Mouse (Mus musculus) embryonic facial prominence, embryonic 10.5 days (tissue): ENCODE data around the gene Arl15. TPM values are rescaled to one million over a fixed set of nuclear protein-coding genes. Genes with fewer than 3 reads are reported as not detected.

ENCODE experiments used
- DNase-seq: peaks from one replicate; pipeline ENCODE4 v3.0.0-alpha.2; 2017; ENCODE audit warnings: low spot score
- H3K27ac ChIP-seq: fragments of 300-500 bp; sonication (generic); replicated peaks from 2 replicates; pipeline ENCODE4 v1.5.1; 2016; ENCODE audit warnings: mild to moderate bottlenecking
- H3K27me3 ChIP-seq: fragments of 300-500 bp; sonication (generic); replicated peaks from 2 replicates; pipeline ENCODE4 v1.6.1; 2016; ENCODE audit warnings: low read depth, mild to moderate bottlenecking; ENCODE audit not compliant: poor library complexity, severe bottlenecking
- H3K36me3 ChIP-seq: fragments of 300-500 bp; sonication (generic); replicated peaks from 2 replicates; pipeline ENCODE4 v1.6.1; 2016; ENCODE audit warnings: mild to moderate bottlenecking, moderate library complexity
- H3K4me1 ChIP-seq: fragments of 300-500 bp; sonication (generic); 2 replicates; pipeline ENCODE4 v1.6.1; 2016
- H3K4me3 ChIP-seq: fragments of 300-500 bp; sonication (generic); 2 replicates; pipeline ENCODE4 v1.5.1; 2016; ENCODE audit warnings: mild to moderate bottlenecking, moderate library complexity
- H3K9me3 ChIP-seq: fragments of 300-500 bp; sonication (generic); 2 replicates; pipeline ENCODE4 v1.6.1; 2016; ENCODE audit warnings: mild to moderate bottlenecking
- WGBS: fragments of 180-500 bp; shearing (Covaris S2); methylation state at CpG from one replicate; pipeline ENCODE4 v1.1.7; 2016; 5-methylcytosine and 5-hydroxymethylcytosine counted together
- polyA plus RNA-seq: library from polyadenylated mRNA; unstranded; fragments of >200 nt; fragmentation: Nextera tagmentation; extraction: Ambion mirVana; gene quantifications from 2 replicates; pipeline ENCODE4 v1.2.1, GENCODE M21; 2016

The Arl15 gene
- polyA plus RNA-seq, 1 experiment from 2014 or later = 11.1 TPM

GRCm38 (mm10) chr13:113854146-113854545 is 59.8 kb downstream of the Arl15 start:
- peaks cover 20% of the 10 kb centered on the region for H3K4me1 ChIP-seq
- H3K4me3 ChIP-seq = no peak overlapping the region
- no peak overlapping the region for H3K27ac ChIP-seq
- H3K9me3 ChIP-seq = no peaks in the 10 kb centered on the region
- DNase-seq = no peak
- peaks cover 10% of the 10 kb centered on the region; the same call in 1 of the 2 replicates for H3K36me3 ChIP-seq
- no peaks in the 10 kb centered on the region for H3K27me3 ChIP-seq
- WGBS = 89% methylated on average over 4 of the region's 4 CpGs

GRCm38 (mm10) chr13:113854551-113855312 is 60.4 kb downstream of the Arl15 start:
- Histone ChIP-seq H3K27me3 (no peaks in the 10 kb centered on the region), H3K36me3 (peaks cover 6% of the 10 kb centered on the region; the same call in 1 of the 2 replicates), H3K27ac (no peak overlapping the region), H3K4me3 (no peak overlapping the region), H3K4me1 (peaks cover 23% of the 10 kb centered on the region), H3K9me3 (no peaks in the 10 kb centered on the region)
- DNase-seq = no peak
- WGBS = 79% methylated on average over 13 of the region's 13 CpGs

- no peak for DNase-seq
- Histone ChIP-seq H3K4me1 (peaks cover 40% of the 10 kb centered on the region), H3K4me3 (no peak overlapping the region), H3K27me3 (no peaks in the 10 kb centered on the region), H3K27ac (no peak overlapping the region), H3K9me3 (no peaks in the 10 kb centered on the region), H3K36me3 (no peaks in the 10 kb centered on the region)
- WGBS = 86% methylated on average over 4 of the region's 4 CpGs
Measured at GRCm38 (mm10) chr13:113856946-113857345, 62.6 kb downstream of the Arl15 start.

- peak overlapping the region; percentile 59 for H3K27ac ChIP-seq
- WGBS = 63% methylated on average over 13 of the region's 13 CpGs
- DNase-seq = peak; percentile 49
Measured at GRCm38 (mm10) chr13:113858667-113859391, 64.5 kb downstream of the Arl15 start.

GRCm38 (mm10) chr13:113859392-113859776 is 65.1 kb downstream of the Arl15 start:
- no peaks in the 10 kb centered on the region for H3K36me3 ChIP-seq
- DNase-seq = no peak
- no peaks in the 10 kb centered on the region for H3K9me3 ChIP-seq
- 0 out of 2 replicates have a peak overlapping the region, but pooled peaks have one; percentile 19 for H3K27ac ChIP-seq
- H3K4me1 ChIP-seq = peaks cover 54% of the 10 kb centered on the region
- no peak overlapping the region for H3K4me3 ChIP-seq
- 83% methylated on average over 11 of the region's 11 CpGs for whole genome bisulfite sequencing
- H3K27me3 ChIP-seq = no peaks in the 10 kb centered on the region

More at GRCm38 (mm10) chr13:113858667-113859391, 64.5 kb downstream of the Arl15 start:
- Histone ChIP-seq H3K36me3 (no peaks in the 10 kb centered on the region), H3K9me3 (no peaks in the 10 kb centered on the region), H3K4me3 (no peak overlapping the region), H3K27me3 (no peaks in the 10 kb centered on the region), H3K4me1 (peaks cover 52% of the 10 kb centered on the region)

- WGBS = 90% methylated on average over 4 of the region's 4 CpGs
- no peaks in the 10 kb centered on the region for H3K9me3 ChIP-seq
- H3K27ac ChIP-seq = peak overlapping the region; percentile 51; the same call in 1 of the 2 replicates
- no peak overlapping the region for H3K4me3 ChIP-seq
- peaks cover 58% of the 10 kb centered on the region for H3K4me1 ChIP-seq
- H3K27me3 ChIP-seq = no peaks in the 10 kb centered on the region
- no peaks in the 10 kb centered on the region for H3K36me3 ChIP-seq
- no peak for DNase-seq
Measured at GRCm38 (mm10) chr13:113860816-113861215, 66.5 kb downstream of the Arl15 start.

- H3K27me3 ChIP-seq = no peaks in the 10 kb centered on the region
- peak overlapping the region; percentile 51; the same call in 1 of the 2 replicates for H3K27ac ChIP-seq
- no peaks in the 10 kb centered on the region for H3K9me3 ChIP-seq
- WGBS = 92% methylated on average over 9 of the region's 9 CpGs
- no peaks in the 10 kb centered on the region for H3K36me3 ChIP-seq
- no peak overlapping the region for H3K4me3 ChIP-seq
- peaks cover 58% of the 10 kb centered on the region for H3K4me1 ChIP-seq
- no peak for DNase-seq
Measured at GRCm38 (mm10) chr13:113861231-113861630, 66.9 kb downstream of the Arl15 start.

- Histone ChIP-seq H3K9me3 (no peaks in the 10 kb centered on the region), H3K4me3 (no peak overlapping the region), H3K27me3 (no peaks in the 10 kb centered on the region), H3K36me3 (no peaks in the 10 kb centered on the region), H3K4me1 (peaks cover 50% of the 10 kb centered on the region), H3K27ac (no peak overlapping the region)
- DNase-seq = no peak
- WGBS = 79% methylated on average over 10 of the region's 10 CpGs
Measured at GRCm38 (mm10) chr13:113862951-113863350, 68.6 kb downstream of the Arl15 start.

GRCm38 (mm10) chr13:113863688-113864087 is 69.4 kb downstream of the Arl15 start:
- Histone ChIP-seq H3K4me1 (peaks cover 43% of the 10 kb centered on the region), H3K9me3 (no peaks in the 10 kb centered on the region), H3K27ac (no peak overlapping the region), H3K4me3 (no peak overlapping the region), H3K36me3 (no peaks in the 10 kb centered on the region), H3K27me3 (no peaks in the 10 kb centered on the region)
- no peak for DNase-seq
- 89% methylated on average over 10 of the region's 10 CpGs for WGBS

- Histone ChIP-seq H3K27ac (peak overlapping the region; percentile 40), H3K9me3 (no peaks in the 10 kb centered on the region), H3K4me3 (no peak overlapping the region), H3K4me1 (peaks cover 38% of the 10 kb centered on the region), H3K27me3 (no peaks in the 10 kb centered on the region), H3K36me3 (no peaks in the 10 kb centered on the region)
- DNase-seq = no peak
- 67% methylated on average over 7 of the region's 7 CpGs for WGBS
Measured at GRCm38 (mm10) chr13:113864278-113864677, 70.0 kb downstream of the Arl15 start.

GRCm38 (mm10) chr13:113864893-113865292 is 70.6 kb downstream of the Arl15 start:
- DNase-seq = peak; percentile 84
- H3K27ac ChIP-seq = peak overlapping the region; percentile 40
- H3K4me1 ChIP-seq = peaks cover 42% of the 10 kb centered on the region
- 55% methylated on average over 1 of the region's 1 CpGs for WGBS
- H3K9me3 ChIP-seq = no peaks in the 10 kb centered on the region
- no peak overlapping the region for H3K4me3 ChIP-seq
- H3K36me3 ChIP-seq = no peaks in the 10 kb centered on the region
- no peaks in the 10 kb centered on the region for H3K27me3 ChIP-seq

- Histone ChIP-seq H3K4me3 (no peak overlapping the region), H3K36me3 (no peaks in the 10 kb centered on the region), H3K9me3 (no peaks in the 10 kb centered on the region), H3K4me1 (peaks cover 42% of the 10 kb centered on the region), H3K27ac (no peak overlapping the region), H3K27me3 (no peaks in the 10 kb centered on the region)
- 66% methylated on average over 6 of the region's 6 CpGs for WGBS
- no peak for DNase-seq
Measured at GRCm38 (mm10) chr13:113865378-113865777, 71.1 kb downstream of the Arl15 start.

GRCm38 (mm10) chr13:113865806-113866205 is 71.5 kb downstream of the Arl15 start:
- peak; percentile 70 for DNase-seq
- Histone ChIP-seq H3K27ac (no peak overlapping the region), H3K9me3 (no peaks in the 10 kb centered on the region), H3K36me3 (no peaks in the 10 kb centered on the region), H3K4me3 (no peak overlapping the region), H3K4me1 (peaks cover 42% of the 10 kb centered on the region), H3K27me3 (no peaks in the 10 kb centered on the region)
- WGBS = 42% methylated on average over 7 of the region's 7 CpGs
